Mouse (Mus musculus): ENCODE data around the gene Cd247.

DNA sequence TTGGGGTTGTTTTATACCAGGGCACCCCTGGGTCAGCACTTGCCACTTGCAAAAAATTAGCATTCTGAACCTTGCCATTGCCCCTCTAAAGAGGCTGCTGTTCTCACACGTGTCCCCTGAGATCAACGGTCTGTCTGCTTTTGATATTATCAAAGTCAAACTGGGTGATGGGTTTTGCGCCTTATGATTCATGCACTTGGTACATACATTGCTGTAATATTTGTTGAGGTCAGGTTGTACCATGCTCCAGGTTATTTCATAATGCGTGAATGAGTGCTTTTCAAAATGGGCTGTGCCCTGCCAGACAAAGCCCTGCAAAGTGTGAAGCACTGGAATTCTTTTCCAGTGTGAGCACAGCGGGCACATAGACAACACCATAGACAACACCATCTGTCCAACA lies 36.6 kb upstream of the Cd247 start:
- TF ChIP-seq MYOG (IDR thresholded peaks at IDR 0.05; ENCODE audit: control insufficient read depth, extremely low read depth, insufficient read length) (no peak), CTCF (IDR thresholded peaks at IDR 0.05; ENCODE audit: control insufficient read depth, insufficient read depth, insufficient read length) (no peak), MAX (IDR thresholded peaks at IDR 0.05) (no peak), USF1 (IDR thresholded peaks at IDR 0.05; ENCODE audit: low read depth) (no peak)
